Mouse (Mus musculus) ES-Bruce4 (cell line): ENCODE measurements at regions not wholly inside any gene's neighbourhood (a gene's known extent, or its start where the extent isn't known, plus 50 kb on each side); places are given as distances from the start of the nearest gene placed in this dataset.

Experiments used
- CTCF ChIP-seq: IDR thresholded peaks from one replicate; pipeline ENCODE4 v1.8.1; 2011; ENCODE audit warnings: low read depth, low read length
- EP300 ChIP-seq: IDR thresholded peaks from 2 replicates; pipeline ENCODE4 v1.6.1; 2011; ENCODE audit warnings: low read depth, low read length; ENCODE audit not compliant: insufficient read depth
- POLR2A ChIP-seq: IDR thresholded peaks from one replicate; pipeline ENCODE4 v1.8.1; 2011; ENCODE audit warnings: low read length; ENCODE audit not compliant: insufficient read depth

GRCm38 (mm10) chr15:42275117-42275516, 2141.0 kb downstream of the 9330182O14Rik start:
- TF ChIP-seq EP300 (no peak), CTCF (no peak), POLR2A (no peak)
